11 mouse cellular contexts compared by ENCODE assay signal in the genomic region with DNA sequence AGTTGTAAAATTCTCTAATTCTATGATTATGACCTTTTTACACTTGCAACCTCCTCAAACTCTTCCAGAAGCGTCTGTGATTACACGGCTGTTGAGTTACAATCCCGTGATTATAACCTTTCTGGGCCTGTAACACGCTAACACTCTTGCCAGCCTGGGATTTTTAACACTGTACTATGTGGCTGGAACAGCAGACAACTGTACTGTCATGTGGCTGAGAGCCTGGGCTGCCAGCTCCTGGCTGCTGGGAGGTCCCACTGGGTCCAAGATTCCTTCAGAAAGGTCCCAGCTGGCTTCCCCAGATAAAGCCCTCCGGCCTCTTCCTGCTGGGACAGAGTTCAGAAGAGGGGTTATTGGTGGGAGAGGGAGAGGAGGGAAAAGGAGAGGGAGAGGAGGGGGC.
DNase-seq lines count a peak whose midpoint lies in the region; ATAC-seq lines count a peak whose summit lies in the region.
"Had no signal": no experiment of that assay in that cellular context is flagged by ENCODE, and none has a peak within 500 bp of the region (broad histone marks: within the 10 kb centered on the region; RNA-seq: fewer than 3 reads in every experiment).

No protein-coding gene starts in this region.

- H3K9ac ChIP-seq in lung, embryonic 16.5 days (ENCODE audit: low read length) = no peak overlapping the region
- H3K9ac ChIP-seq in heart, embryonic 15.5 days = no peak overlapping the region
- no peak overlapping the region for H3K9ac ChIP-seq in neural tube, embryonic 15.5 days (replicated peaks)

- peaks cover 36% of the 10 kb centered on the region for H3K4me1 ChIP-seq in lung, embryonic 16.5 days (replicated peaks; ENCODE audit: control insufficient read depth, insufficient read depth, low read length)
- H3K4me1 ChIP-seq in heart, embryonic 15.5 days (replicated peaks) = peaks cover 44% of the 10 kb centered on the region
- peaks cover 58% of the 10 kb centered on the region for H3K4me1 ChIP-seq in neural tube, embryonic 15.5 days

- H3K4me2 ChIP-seq in lung, embryonic 16.5 days (ENCODE audit: low read depth, low read length) = no peak overlapping the region
- H3K4me2 ChIP-seq in heart, embryonic 15.5 days = no peak overlapping the region
- H3K4me2 ChIP-seq in neural tube, embryonic 15.5 days = no peak overlapping the region

- no peaks in the 10 kb centered on the region for H3K27me3 ChIP-seq in lung, embryonic 16.5 days (ENCODE audit: control insufficient read depth, insufficient read depth, low read depth, low read length)
- no peaks in the 10 kb centered on the region for H3K27me3 ChIP-seq in heart, embryonic 15.5 days
- H3K27me3 ChIP-seq in neural tube, embryonic 15.5 days (replicated peaks) = no peaks in the 10 kb centered on the region

- H3K4me3 ChIP-seq in lung, embryonic 16.5 days (ENCODE audit: low read length) = no peak overlapping the region
- no peak overlapping the region for H3K4me3 ChIP-seq in heart, embryonic 15.5 days
- no peak overlapping the region for H3K4me3 ChIP-seq in neural tube, embryonic 15.5 days (replicated peaks)
- H3K4me3 ChIP-seq: gastrocnemius, adult 2 months had no signal

- 38% methylated on average over 5 of the region's 5 CpGs for WGBS in lung, embryonic 16.5 days
- WGBS in heart, embryonic 15.5 days = 49% methylated on average over 5 of the region's 5 CpGs
- 49% methylated on average over 5 of the region's 5 CpGs for WGBS in neural tube, embryonic 15.5 days

- peak; percentile 35 for DNase-seq in gastrocnemius, postnatal 10 days
- no peak for DNase-seq in gastrocnemius, adult 18-20 months (ENCODE audit: low spot score)
- DNase-seq in lung, adult 18-20 months = no peak
- no peak for DNase-seq in frontal cortex, postnatal 36 days (ENCODE audit: low spot score in 2 of 2)
- no peak for DNase-seq in spleen, postnatal 36 days (ENCODE audit: low spot score in 2 of 2)
- DNase-seq: adrenal gland, adult 2 months; cerebellum, adult 8-10 months; gastrocnemius, adult 2 months had no signal

- ATAC-seq in lung, embryonic 16.5 days (ENCODE audit: low read depth) = peak; percentile 81
- ATAC-seq in heart, embryonic 15.5 days (replicated peaks; ENCODE audit: insufficient number of reproducible peaks, insufficient read depth, low FRiP score, low read depth) = no peak
- no peak for ATAC-seq in neural tube, embryonic 15.5 days (ENCODE audit: low FRiP score)

- H3K36me3 ChIP-seq in lung, embryonic 16.5 days (ENCODE audit: control insufficient read depth, insufficient read depth, low read length) = no peaks in the 10 kb centered on the region
- H3K36me3 ChIP-seq in heart, embryonic 15.5 days = no peaks in the 10 kb centered on the region
- H3K36me3 ChIP-seq in neural tube, embryonic 15.5 days = no peaks in the 10 kb centered on the region

- peak overlapping the region; percentile 47; the same call in 1 of the 2 replicates for H3K27ac ChIP-seq in lung, embryonic 16.5 days (ENCODE audit: low read length)
- peak overlapping the region; percentile 12; the same call in 1 of the 2 replicates for H3K27ac ChIP-seq in heart, embryonic 15.5 days
- 0 out of 2 replicates have a peak overlapping the region, but pooled peaks have one; percentile 45 for H3K27ac ChIP-seq in neural tube, embryonic 15.5 days (replicated peaks)
- H3K27ac ChIP-seq: gastrocnemius, adult 2 months had no signal

- no peaks in the 10 kb centered on the region for H3K9me3 ChIP-seq in lung, embryonic 16.5 days (ENCODE audit: control insufficient read depth, low read length)
- H3K9me3 ChIP-seq in heart, embryonic 15.5 days (replicated peaks) = no peaks in the 10 kb centered on the region
- no peaks in the 10 kb centered on the region for H3K9me3 ChIP-seq in neural tube, embryonic 15.5 days (replicated peaks)
